Mouse (Mus musculus) cortical plate, adult 2 months (tissue): ENCODE data around the gene Col2a1. TPM values are rescaled to one million over a fixed set of nuclear protein-coding genes. Genes with fewer than 3 reads are reported as not detected.
A peak's percentile ranks its signal among the peaks of the same experiment; 100 is the strongest.

Experiments used
- H3K27ac ChIP-seq: fragments of 200-500 bp; 2 replicates; pipeline ENCODE4 v1.5.1; 2012; ENCODE audit warnings: low read length, control low read depth, inconsistent platforms; ENCODE audit not compliant: insufficient read depth
- H3K4me1 ChIP-seq: fragments of 200-500 bp; 2 replicates; pipeline ENCODE4 v1.6.1; 2011; ENCODE audit warnings: low read length; ENCODE audit not compliant: control insufficient read depth, insufficient read depth
- H3K4me3 ChIP-seq: fragments of 200-500 bp; 2 replicates; pipeline ENCODE4 v1.5.1; 2011; ENCODE audit warnings: mild to moderate bottlenecking, low read length, control low read depth; ENCODE audit not compliant: insufficient read depth
- CTCF ChIP-seq: fragments of 200-500 bp; IDR thresholded peaks from 2 replicates; pipeline ENCODE4 v1.5.1; 2011; ENCODE audit warnings: mild to moderate bottlenecking, control low read depth, low read length; ENCODE audit not compliant: insufficient read depth; ENCODE audit errors: extremely low read depth
- POLR2A ChIP-seq: fragments of 200-500 bp; IDR thresholded peaks from 2 replicates; pipeline ENCODE4 v1.6.1; 2011; ENCODE audit warnings: mild to moderate bottlenecking, low read length, control low read depth; ENCODE audit not compliant: insufficient read depth; ENCODE audit errors: extremely low read depth
- polyA plus RNA-seq: library from polyadenylated mRNA; depleted of rRNA; stranded (reverse); fragments of >200 nt; gene quantifications from 2 replicates; pipeline ENCODE4 v1.2.3, GENCODE M21; 2012

Col2a1 gene
- polyA plus RNA-seq, 1 experiment, result 1.1 TPM

DNA sequence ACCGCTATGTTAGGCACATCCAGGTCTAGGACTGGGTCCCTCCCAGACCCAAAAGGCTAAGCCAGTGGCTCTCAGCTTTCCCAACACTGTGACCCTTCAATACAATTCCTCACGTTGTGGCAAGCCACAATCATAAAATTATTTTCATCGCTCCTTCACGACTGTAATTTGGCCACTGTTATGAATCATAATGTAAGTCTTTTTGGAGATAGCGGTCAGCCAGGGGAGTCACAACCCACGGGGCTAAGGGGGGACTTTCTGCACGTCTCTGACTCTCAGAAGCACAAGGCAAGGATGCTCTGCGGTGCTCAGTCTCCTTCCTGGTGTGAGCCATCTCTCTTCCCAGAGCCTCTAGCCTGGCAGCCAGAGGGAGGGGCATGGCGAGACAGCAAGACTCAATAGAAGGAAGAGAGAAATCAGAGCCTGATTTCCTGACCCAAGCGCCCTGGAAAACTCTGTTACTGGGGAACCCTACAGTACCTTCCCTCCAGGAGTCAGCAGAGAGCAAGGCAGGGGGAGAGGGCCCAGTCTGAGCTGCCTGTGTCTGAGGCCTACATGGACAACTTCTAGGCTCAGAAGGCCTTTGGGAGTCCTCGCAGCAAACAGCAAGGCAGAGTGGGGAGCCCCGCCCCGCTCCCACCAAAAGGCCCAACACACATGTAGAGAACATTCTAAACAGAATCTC is 12.3 kb downstream of the Col2a1 start:
- no peak overlapping the region for H3K4me3 ChIP-seq
- H3K4me1 ChIP-seq, result no peaks in the 10 kb centered on the region; the same call in 1 of the 2 replicates
- H3K27ac ChIP-seq, result no peak overlapping the region
- TF ChIP-seq POLR2A, result no peak
- TF ChIP-seq CTCF, result no peak

DNA sequence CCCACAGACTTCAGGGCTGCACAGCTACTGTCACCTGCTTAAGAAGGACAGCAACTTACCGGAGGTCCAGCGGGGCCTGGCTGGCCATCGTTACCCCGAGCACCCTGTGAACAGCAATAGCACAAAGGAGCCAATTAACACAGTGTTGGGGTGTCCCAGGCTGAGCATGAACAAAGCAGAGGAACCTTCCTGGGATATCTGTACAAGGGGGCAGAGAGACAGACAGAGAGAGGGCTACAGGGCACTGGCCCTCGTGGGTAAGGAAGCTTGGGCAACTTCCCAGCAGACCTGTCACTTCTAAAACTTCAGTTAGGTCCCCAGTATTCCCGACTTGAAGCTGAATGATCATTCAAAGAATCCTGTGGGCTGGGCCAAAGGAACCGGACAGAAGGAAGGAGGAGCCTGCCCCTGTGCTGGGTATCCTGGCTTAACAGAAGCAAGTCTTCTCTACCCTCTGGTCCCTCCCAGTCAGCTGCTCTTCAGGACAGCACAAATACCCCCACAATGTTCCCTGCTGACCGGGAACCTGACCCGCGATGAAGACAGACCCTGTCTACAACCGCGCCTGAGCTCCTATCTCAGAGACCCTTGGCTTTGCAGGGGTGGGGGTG is 13.1 kb downstream of the Col2a1 start:
- no peak overlapping the region for H3K4me3 ChIP-seq
- no peak for TF ChIP-seq CTCF
- no peak for TF ChIP-seq POLR2A
- no peaks in the 10 kb centered on the region; the same call in 1 of the 2 replicates for H3K4me1 ChIP-seq
- no peak overlapping the region for H3K27ac ChIP-seq

DNA sequence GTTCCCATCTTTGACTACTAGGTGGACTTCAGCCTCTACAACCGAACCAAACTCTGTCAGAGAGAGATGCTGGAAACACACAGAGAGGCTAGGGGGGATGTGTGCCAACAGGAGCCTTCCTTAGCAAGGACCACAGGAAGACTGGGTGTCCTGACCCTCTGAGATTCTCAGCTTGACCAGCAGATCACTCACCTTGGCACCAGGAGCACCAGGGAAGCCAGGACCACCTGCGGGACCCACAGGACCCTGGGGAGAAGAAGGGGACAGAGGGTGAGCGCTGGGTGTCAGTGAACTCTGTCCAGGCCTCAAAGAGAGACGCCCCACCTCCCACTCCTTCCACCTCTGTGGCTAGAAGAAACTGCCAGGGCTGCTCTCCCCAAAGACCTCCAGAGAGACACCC is 13.8 kb downstream of the Col2a1 start:
- Histone ChIP-seq H3K27ac (no peak overlapping the region), H3K4me3 (no peak overlapping the region), H3K4me1 (no peaks in the 10 kb centered on the region; the same call in 1 of the 2 replicates)
- TF ChIP-seq POLR2A (no peak), CTCF (no peak)

GRCm38 (mm10) chr15:97990124-97990523 is 14.4 kb downstream of the Col2a1 start:
- Histone ChIP-seq H3K27ac (no peak overlapping the region), H3K4me1 (no peaks in the 10 kb centered on the region; the same call in 1 of the 2 replicates), H3K4me3 (no peak overlapping the region)
- no peak for TF ChIP-seq POLR2A
- no peak for TF ChIP-seq CTCF

DNA sequence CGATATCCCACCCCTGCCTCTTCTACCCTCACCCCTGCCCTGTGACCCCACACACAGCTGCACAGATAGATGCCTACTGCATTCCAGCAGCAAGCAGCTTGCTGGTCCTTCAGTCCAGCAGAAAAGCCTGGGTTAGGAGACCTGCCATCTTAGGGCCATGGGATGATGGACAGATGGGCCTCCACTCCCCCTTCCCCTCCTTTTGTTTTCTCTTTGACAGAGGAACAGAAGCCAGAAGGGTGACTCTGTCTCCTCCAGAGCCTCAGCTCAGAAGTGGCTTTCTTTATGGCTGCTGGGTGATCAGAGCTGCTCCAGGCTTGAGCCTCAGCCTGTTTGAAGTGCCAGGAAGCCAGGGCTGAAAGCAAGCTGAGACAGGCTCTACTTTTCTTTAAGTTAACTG is 15.0 kb downstream of the Col2a1 start:
- no peak overlapping the region for H3K27ac ChIP-seq
- H3K4me1 ChIP-seq, result no peaks in the 10 kb centered on the region; the same call in 1 of the 2 replicates
- no peak overlapping the region for H3K4me3 ChIP-seq
- no peak for TF ChIP-seq POLR2A
- TF ChIP-seq CTCF, result no peak

DNA sequence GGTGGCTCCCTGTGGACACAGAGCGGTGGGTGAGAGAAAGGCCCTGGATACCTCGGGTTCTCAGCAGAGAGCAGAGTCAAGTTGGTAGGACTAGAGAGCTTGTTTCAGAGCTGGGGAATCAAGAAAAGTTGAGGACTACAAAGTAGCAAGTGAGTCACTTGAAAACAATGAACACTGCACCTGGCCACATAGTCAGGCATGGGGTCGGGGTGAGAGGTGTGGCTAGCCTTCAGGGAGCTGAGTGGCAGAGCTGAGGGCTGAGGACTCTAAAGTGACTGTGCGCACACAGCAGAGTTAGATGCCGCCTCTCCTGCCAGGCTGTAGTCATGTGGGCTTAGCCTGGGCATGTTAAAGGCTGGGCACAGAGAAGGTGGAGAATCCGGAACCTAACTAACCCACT is 22.9 kb downstream of the Col2a1 start:
- no peak overlapping the region for H3K4me3 ChIP-seq
- H3K27ac ChIP-seq, result no peak overlapping the region
- TF ChIP-seq CTCF (no peak), POLR2A (no peak)
- H3K4me1 ChIP-seq, result no peaks in the 10 kb centered on the region

DNA sequence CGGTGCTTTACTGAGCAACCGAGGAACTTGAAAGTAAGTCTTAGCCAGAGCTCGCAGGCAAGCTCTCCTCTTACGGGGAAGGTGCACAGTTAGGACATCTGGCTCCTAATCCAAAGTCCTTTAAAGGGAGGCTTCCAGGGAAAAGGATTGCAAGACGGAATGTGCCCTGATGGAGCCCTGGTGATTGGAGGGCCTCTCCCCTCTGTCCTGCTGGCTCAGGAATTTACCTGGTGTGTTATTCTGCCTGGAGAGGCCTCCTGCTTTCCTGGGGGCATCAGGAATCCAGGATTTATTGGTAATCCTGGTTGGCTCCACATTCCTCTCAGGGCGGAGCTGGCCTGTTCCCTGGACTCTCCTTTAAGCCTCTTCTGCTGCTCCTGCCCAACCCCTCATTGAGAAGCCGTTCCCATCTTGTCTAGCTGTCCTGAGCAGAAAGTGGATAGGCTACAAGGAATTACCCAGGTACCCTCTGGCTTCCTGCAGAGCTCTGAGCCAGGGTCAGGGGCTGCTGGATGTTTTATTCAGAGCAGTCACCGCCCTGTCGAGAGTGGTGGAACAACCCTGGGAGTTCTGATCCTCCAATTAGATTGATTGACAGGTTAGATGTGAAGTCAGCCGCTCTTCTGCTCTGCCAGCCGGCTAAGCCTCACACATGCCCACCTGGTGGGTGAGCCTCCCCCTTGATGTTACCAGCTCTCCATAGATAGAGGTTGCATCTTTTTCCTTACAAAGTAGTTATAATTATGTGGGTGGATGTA is 31.1 kb downstream of the Col2a1 start:
- no peak overlapping the region for H3K27ac ChIP-seq
- no peaks in the 10 kb centered on the region for H3K4me1 ChIP-seq
- TF ChIP-seq CTCF (no peak), POLR2A (no peak)
- no peak overlapping the region for H3K4me3 ChIP-seq

DNA sequence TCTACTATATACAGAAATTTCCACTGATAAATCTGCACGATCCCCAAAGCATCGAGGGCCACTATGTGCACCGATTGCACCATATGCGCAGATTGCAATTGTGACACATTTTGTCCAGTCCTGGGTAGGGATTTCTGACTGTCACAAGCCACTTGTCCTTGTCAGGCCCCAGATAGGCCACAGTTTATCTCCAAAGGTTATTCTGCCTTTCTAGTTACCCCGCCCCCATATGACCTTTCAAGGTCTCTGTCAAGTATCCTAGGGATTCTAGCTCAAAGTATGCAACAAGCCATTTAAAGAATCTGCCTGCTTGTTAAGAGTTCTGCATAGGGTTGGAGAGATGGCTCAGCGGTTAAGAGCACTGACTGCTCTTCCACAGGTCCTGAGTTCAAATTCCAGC is 31.9 kb downstream of the Col2a1 start:
- Histone ChIP-seq H3K4me1 (no peaks in the 10 kb centered on the region), H3K27ac (no peak overlapping the region), H3K4me3 (no peak overlapping the region)
- TF ChIP-seq CTCF, result no peak
- TF ChIP-seq POLR2A, result no peak

DNA sequence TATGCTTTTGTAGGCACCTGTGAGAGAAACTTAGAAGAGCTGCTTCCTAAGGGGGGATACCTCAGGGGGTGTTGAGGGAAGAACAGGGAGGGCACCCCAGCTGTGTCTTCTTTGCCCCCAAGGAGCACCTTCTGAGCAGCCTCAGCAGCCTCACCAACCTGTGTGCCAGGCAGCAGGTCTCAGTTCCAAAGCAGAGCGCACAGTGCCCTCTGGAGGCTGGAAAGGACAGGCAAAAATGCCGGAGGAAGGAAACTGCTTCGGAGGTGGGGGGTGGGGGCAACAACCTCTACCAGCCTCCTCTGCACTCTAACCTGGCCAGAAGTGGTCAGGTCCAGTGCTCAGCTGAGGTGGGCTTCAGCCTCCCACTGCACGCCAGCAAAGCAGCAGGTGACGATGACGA is 34.2 kb downstream of the Col2a1 start:
- TF ChIP-seq CTCF (peak; percentile 78), POLR2A (no peak)
- Histone ChIP-seq H3K4me3 (no peak overlapping the region), H3K27ac (no peak overlapping the region), H3K4me1 (no peaks in the 10 kb centered on the region)

DNA sequence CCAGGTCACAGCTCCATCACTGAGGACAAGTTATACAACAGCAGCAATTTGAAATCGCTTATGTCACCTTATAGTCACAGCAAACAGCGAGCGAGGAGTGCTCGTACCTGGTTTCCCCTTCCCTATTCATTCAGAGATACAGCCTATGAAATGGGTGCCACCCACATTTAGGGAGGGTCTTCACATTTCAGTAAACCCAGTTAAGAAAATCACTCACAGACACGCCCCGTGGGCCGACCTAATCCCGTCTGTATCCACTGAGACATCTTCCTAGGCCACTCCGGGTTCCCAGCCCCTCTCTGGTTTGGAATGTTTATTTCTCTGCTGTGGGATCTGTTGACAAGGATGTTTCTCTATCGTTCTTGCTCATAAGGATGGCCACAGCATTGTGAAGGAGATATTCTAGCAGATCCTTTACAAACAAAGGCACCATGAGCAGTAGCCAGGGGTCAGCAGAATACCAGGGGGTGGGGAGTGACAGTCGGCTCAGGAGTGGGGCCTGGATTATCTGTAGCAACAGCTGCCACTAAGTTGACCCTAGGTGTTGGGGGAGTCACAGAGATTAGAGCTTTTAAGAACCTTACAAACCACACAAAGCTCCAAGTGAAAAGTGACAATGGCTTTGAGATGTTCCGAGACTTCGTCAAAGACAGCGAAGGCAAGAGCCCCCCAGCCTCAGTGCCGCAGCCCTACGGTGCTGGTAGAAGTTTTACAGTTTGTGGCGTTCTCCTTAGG is 39.0 kb downstream of the Col2a1 start:
- H3K4me1 ChIP-seq, result no peaks in the 10 kb centered on the region
- no peak for TF ChIP-seq CTCF
- no peak for TF ChIP-seq POLR2A
- no peak overlapping the region for H3K27ac ChIP-seq
- peak overlapping the region; percentile 78; the same call in 1 of the 2 replicates for H3K4me3 ChIP-seq
